Mouse (Mus musculus): Measurements from ENCODE around the gene Tomm40.

DNA sequence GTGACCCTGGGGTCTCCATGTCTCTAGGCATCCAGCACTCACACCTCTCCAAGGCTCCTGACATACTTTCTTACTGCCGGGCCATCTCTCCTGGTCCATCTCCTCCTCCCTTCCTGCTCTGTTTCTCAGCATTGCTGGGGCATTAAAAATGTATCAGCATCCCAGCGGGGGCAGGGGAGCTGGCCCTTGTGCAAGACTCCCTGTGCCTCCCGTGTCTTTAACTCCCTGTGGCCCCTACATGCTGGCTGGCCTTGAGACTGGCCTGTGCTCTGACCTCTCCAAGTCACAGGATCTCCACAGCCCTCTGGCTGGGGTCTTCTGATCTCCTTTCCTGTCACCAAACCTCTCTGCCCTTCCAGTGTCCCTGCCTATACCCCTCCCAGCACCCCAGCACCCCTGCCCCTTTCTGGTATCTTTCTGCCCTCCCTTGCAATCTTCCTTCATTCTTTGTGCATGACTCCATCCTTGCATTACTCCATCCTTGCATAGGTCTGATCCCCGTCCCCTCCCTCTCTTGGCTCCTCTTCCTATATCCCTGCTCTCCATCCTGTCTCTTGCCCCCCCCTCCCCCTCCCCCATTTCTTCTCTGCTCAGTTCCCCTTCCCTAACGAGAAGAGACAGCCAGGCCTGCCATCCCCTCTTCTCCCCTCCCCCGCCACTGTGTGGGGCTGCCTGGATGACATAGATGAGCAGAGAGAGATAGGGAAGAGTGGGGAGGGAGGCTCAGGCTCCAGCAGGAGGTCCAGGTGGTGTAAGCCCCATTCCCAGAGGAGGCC lies 31.4 kb upstream of the Tomm40 start:
- TF ChIP-seq CTCF (IDR thresholded peaks at IDR 0.05; ENCODE audit: borderline replicate concordance, insufficient read depth, low read depth, low read length) = no peak
- TF ChIP-seq POLR2A (IDR thresholded peaks at IDR 0.05; ENCODE audit: borderline replicate concordance, insufficient read depth, low read length) = no peak

All from cerebellum, adult 2 months (tissue).